Mouse (Mus musculus) CH12.LX (cell line): ENCODE data around the gene Prkca. TPM values are rescaled to one million over a fixed set of nuclear protein-coding genes. Genes with fewer than 3 reads are reported as not detected.

ENCODE experiments used
- DNase-seq: peaks from one replicate; pipeline ENCODE4 v3.0.0-alpha.2; 2013; ENCODE audit errors: extremely low read depth
- H3K27ac ChIP-seq: 2 replicates; pipeline ENCODE4 v1.5.1; 2012; ENCODE audit warnings: low read depth, mild to moderate bottlenecking, control low read depth, moderate library complexity; ENCODE audit not compliant: insufficient read depth
- H3K27me3 ChIP-seq: replicated peaks from 2 replicates; pipeline ENCODE3; 2012; ENCODE audit warnings: inconsistent platforms
- H3K36me3 ChIP-seq, 2 experiments: replicated peaks in 1 of 2; 2 replicates each; pipeline versions ENCODE3 to v1.6.1; 2012; ENCODE audit warnings: inconsistent platforms in 1 of 2, low read length in 1 of 2, mild to moderate bottlenecking in 1 of 2, mixed read lengths in 1 of 2, moderate library complexity in 1 of 2; ENCODE audit not compliant: control insufficient read depth in 1 of 2, insufficient read depth in 1 of 2
- H3K4me1 ChIP-seq, 2 experiments: 2 replicates each; pipeline ENCODE4 v1.6.1; 2012; ENCODE audit warnings: inconsistent platforms in 1 of 2, moderate library complexity in 1 of 2; ENCODE audit not compliant: insufficient read depth in 2 of 2, control insufficient read depth in 1 of 2
- H3K4me2 ChIP-seq: 2 replicates; pipeline ENCODE4 v1.6.1; 2012; ENCODE audit warnings: low read depth, mild to moderate bottlenecking, control low read depth; ENCODE audit not compliant: poor library complexity, insufficient read depth, severe bottlenecking
- H3K4me3 ChIP-seq, 3 experiments: fragments of 150-350 bp in 1 of 3; sonication (generic) in 1 of 3; replicated peaks in 1 of 3; 2 replicates each; pipeline versions ENCODE3 to v1.5.1; 2011 to 2012; ENCODE audit warnings: low read depth in 2 of 3, low read length in 2 of 3, mild to moderate bottlenecking in 2 of 3, moderate library complexity in 2 of 3, control low read depth in 1 of 3, improper control_type of control experiment in 1 of 3, inconsistent platforms in 1 of 3, mixed read lengths in 1 of 3; ENCODE audit not compliant: poor library complexity in 1 of 3
- H3K79me2 ChIP-seq: replicated peaks from 2 replicates; pipeline ENCODE4 v1.6.1; 2012; ENCODE audit warnings: mild to moderate bottlenecking, moderate library complexity; ENCODE audit not compliant: control insufficient read depth, poor library complexity, insufficient read depth, severe bottlenecking; ENCODE audit errors: extremely low read depth
- H3K9ac ChIP-seq: 2 replicates; pipeline ENCODE4 v1.6.1; 2012; ENCODE audit warnings: low read depth, mild to moderate bottlenecking, control low read depth, moderate library complexity; ENCODE audit not compliant: insufficient read depth
- H3K9me3 ChIP-seq: replicated peaks from 2 replicates; pipeline ENCODE3; 2012; ENCODE audit warnings: low read length, inconsistent platforms, mixed read lengths
- CHD1 ChIP-seq: IDR thresholded peaks from 2 replicates; pipeline ENCODE4 v1.6.1; 2012; ENCODE audit warnings: low read depth, low read length, improper control_type of control experiment, inconsistent platforms
- ELF1 ChIP-seq: IDR thresholded peaks from 2 replicates; pipeline ENCODE4 v1.6.1; 2014; ENCODE audit warnings: low read depth, mild to moderate bottlenecking, inconsistent platforms, low read length, improper control_type of control experiment
- EP300 ChIP-seq: IDR thresholded peaks from 2 replicates; pipeline ENCODE4 v1.6.1; 2011; ENCODE audit warnings: low read length, improper control_type of control experiment
- ETS1 ChIP-seq: conservative IDR thresholded peaks from 2 replicates; pipeline ENCODE4 v1.6.1; 2012; ENCODE audit warnings: low read depth, mild to moderate bottlenecking, inconsistent platforms, low read length, improper control_type of control experiment, moderate library complexity
- GABPA ChIP-seq: IDR thresholded peaks from 2 replicates; pipeline ENCODE4 v1.6.1; 2012; ENCODE audit warnings: low read depth, low read length, improper control_type of control experiment, inconsistent platforms; ENCODE audit not compliant: insufficient replicate concordance
- HCFC1 ChIP-seq: IDR thresholded peaks from 2 replicates; pipeline ENCODE4 v1.6.1; 2012; ENCODE audit warnings: low read depth, mild to moderate bottlenecking, inconsistent platforms, low read length, improper control_type of control experiment
- JUND ChIP-seq: conservative IDR thresholded peaks from 2 replicates; pipeline ENCODE4 v1.6.1; 2011; ENCODE audit warnings: low read depth, low read length, improper control_type of control experiment
- MAX ChIP-seq: IDR thresholded peaks from 2 replicates; pipeline ENCODE4 v1.6.1; 2011; ENCODE audit warnings: low read length, improper control_type of control experiment
- MEF2A ChIP-seq: IDR thresholded peaks from 2 replicates; pipeline ENCODE4 v1.6.1; 2014; ENCODE audit warnings: low read depth, mild to moderate bottlenecking, inconsistent platforms, low read length, improper control_type of control experiment, borderline replicate concordance
- NRF1 ChIP-seq: IDR thresholded peaks from 2 replicates; pipeline ENCODE4 v1.6.1; 2014; ENCODE audit warnings: low read depth, mild to moderate bottlenecking, inconsistent platforms, low read length, improper control_type of control experiment, moderate library complexity
- PAX5 ChIP-seq: IDR thresholded peaks from 2 replicates; pipeline ENCODE4 v1.6.1; 2012; ENCODE audit warnings: low read length, inconsistent platforms, mixed read lengths
- POLR2A ChIP-seq: IDR thresholded peaks from 2 replicates; pipeline ENCODE4 v1.6.1; 2011; ENCODE audit warnings: low read depth, mild to moderate bottlenecking, improper control_type of control experiment, low read length
- POLR2AphosphoS2 ChIP-seq: IDR thresholded peaks from 2 replicates; pipeline ENCODE4 v1.6.1; 2011; ENCODE audit warnings: low read depth, low read length, improper control_type of control experiment
- RCOR1 ChIP-seq: conservative IDR thresholded peaks from 2 replicates; pipeline ENCODE4 v1.6.1; 2012; ENCODE audit warnings: low read depth, mild to moderate bottlenecking, inconsistent platforms, low read length, improper control_type of control experiment
- SIN3A ChIP-seq: IDR thresholded peaks from 2 replicates; pipeline ENCODE4 v1.6.1; 2012; ENCODE audit warnings: low read length, improper control_type of control experiment, inconsistent platforms
- SMC3 ChIP-seq: IDR thresholded peaks from 2 replicates; pipeline ENCODE4 v1.6.1; 2011; ENCODE audit warnings: low read depth, low read length, improper control_type of control experiment
- TBP ChIP-seq: conservative IDR thresholded peaks from 2 replicates; pipeline ENCODE4 v1.6.1; 2011; ENCODE audit warnings: low read depth, low read length, improper control_type of control experiment
- UBTF ChIP-seq: IDR thresholded peaks from 2 replicates; pipeline ENCODE4 v1.6.1; 2012; ENCODE audit warnings: low read depth, mild to moderate bottlenecking, inconsistent platforms, low read length, improper control_type of control experiment, moderate library complexity
- ZC3H11A ChIP-seq: IDR thresholded peaks from 2 replicates; pipeline ENCODE4 v1.6.1; 2012; ENCODE audit warnings: low read depth, mild to moderate bottlenecking, inconsistent platforms, low read length, improper control_type of control experiment
- dilution Hi-C: fragments of 300-500 bp; cut with MboI; formaldehyde crosslinking; loops from 2 replicates; pipeline ENCODE4 v1.14.3; 2020; ENCODE audit warnings: low sequenced_read_pairs; ENCODE audit not compliant: extremely low pct_unique_long_range_greater_than_20kb, extremely low pct_ligation_motif_present
- in situ Hi-C: fragments of 300-500 bp; cut with MboI; formaldehyde crosslinking; loops from 3 replicates; pipeline ENCODE4 v1.14.3; 2019; ENCODE audit warnings: low sequenced_read_pairs, low pct_ligation_motif_present, low pct_unique_long_range_greater_than_20kb, mixed read lengths
- polyA plus RNA-seq: library from polyadenylated mRNA; unstranded; fragments of >175 nt; gene quantifications from 2 replicates; pipeline ENCODE4 v1.2.1, GENCODE M21; 2012; ENCODE audit warnings: low read depth; ENCODE audit not compliant: insufficient read length
- total RNA-seq, 2 experiments: library from RNA; depleted of rRNA; stranded (reverse); fragments of 300-350 nt in 1 of 2; fragments of >200 nt in 1 of 2; gene quantifications; 2 replicates each; pipeline ENCODE4 v1.2.3; 2012 to 2014

Gene Prkca
- total and polyA plus RNA-seq, 3 experiments, result 40.0 to 107 (median 43.7) TPM

DNA sequence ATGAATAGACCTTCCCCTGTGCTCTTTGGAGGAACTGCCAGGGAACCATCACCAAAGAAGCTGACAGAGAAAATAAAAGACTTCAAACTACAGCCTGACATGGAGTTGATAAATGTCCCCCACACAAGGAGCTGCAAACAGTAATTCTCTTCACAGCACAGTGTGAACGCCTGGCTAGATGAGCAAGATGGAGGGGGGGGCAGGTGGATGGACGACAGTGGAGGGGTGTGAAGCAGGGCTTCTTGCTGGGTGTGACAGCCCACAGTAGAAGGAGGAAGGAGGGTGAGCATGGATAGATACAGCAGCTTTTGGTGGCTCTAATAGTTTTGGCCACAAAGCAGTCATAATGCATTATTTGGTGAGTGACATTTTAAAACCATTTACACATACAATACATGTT lies 100.1 kb downstream of the Prkca start:
- Histone ChIP-seq H3K9me3 (no peaks in the 10 kb centered on the region), H3K27ac (no peak overlapping the region), H3K4me3 (no peak overlapping the region), H3K36me3 (peaks cover 0 to 48% of the 10 kb centered on the region in 2 experiments), H3K4me2 (no peak overlapping the region), H3K79me2 (peaks cover 20% of the 10 kb centered on the region), H3K27me3 (no peaks in the 10 kb centered on the region), H3K9ac (no peak overlapping the region), H3K4me1 (peaks cover 33 to 100% of the 10 kb centered on the region in 2 experiments)
- TF ChIP-seq TBP, result no peak
- no peak for TF ChIP-seq HCFC1
- TF ChIP-seq PAX5, result no peak
- no peak for TF ChIP-seq POLR2A
- no peak for TF ChIP-seq CHD1
- no peak for TF ChIP-seq ELF1
- in situ Hi-C loops (no loop called here), dilution Hi-C loops (no loop called here)
- no peak for DNase-seq

DNA sequence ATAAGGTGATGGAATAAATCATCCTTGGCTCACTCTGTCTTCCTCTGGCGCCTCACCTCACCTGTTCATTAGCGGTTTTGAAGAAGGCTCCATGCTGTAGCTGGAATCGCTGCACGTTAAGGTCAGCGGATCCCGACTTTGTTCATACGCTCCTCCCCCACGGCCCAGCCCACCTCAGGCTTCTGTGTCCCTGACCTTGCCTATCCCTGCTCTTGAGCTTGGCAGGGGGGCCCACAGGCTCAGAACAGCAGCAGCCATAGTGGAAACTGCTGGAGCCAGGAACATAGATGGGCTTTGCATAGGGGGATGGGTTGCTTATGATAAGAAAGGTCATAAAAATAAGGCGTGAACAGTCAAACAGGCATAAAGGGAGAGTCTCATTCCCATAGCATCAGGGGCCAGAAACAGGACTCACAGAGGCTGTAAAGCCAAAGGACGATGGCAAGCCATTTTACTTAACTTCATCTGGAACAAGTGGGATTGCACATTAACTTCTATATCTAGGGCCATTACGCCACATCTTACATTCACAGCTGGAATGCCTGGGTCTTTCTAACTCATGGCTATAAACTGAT lies 102.7 kb downstream of the Prkca start:
- no peak overlapping the region for H3K4me2 ChIP-seq
- H3K27ac ChIP-seq, result no peak overlapping the region
- dilution Hi-C loops, result no loop called here
- no peak overlapping the region for H3K4me3 ChIP-seq
- H3K36me3 ChIP-seq, result peaks cover 0 to 59% of the 10 kb centered on the region in 2 experiments
- TF ChIP-seq ELF1 (no peak), JUND (no peak), ZC3H11A (no peak), POLR2AphosphoS2 (no peak), RCOR1 (no peak), PAX5 (no peak), HCFC1 (no peak), MAX (no peak), ETS1 (no peak), POLR2A (no peak), MEF2A (no peak), SIN3A (no peak), GABPA (no peak), SMC3 (no peak), UBTF (no peak), EP300 (no peak), NRF1 (no peak)
- DNase-seq, result no peak
- H3K9ac ChIP-seq, result no peak overlapping the region
- in situ Hi-C loops, result no loop called here
- H3K9me3 ChIP-seq, result no peaks in the 10 kb centered on the region
- peaks cover 32 to 99% of the 10 kb centered on the region in 2 experiments for H3K4me1 ChIP-seq
- H3K79me2 ChIP-seq, result peaks cover 19% of the 10 kb centered on the region
- H3K27me3 ChIP-seq, result no peaks in the 10 kb centered on the region
